Mouse (Mus musculus) ZHBTc4 (cell line): ENCODE measurements at regions not wholly inside any gene's neighbourhood (a gene's known extent, or its start where the extent isn't known, plus 50 kb on each side); places are given as distances from the start of the nearest gene placed in this dataset.

Source experiments
- DNase-seq: peaks from one replicate; pipeline ENCODE4 v3.0.0-alpha.2; 2011; ENCODE audit warnings: low read depth, low spot score

GRCm38 (mm10) chr8:76539638-76540037 lies 359.6 kb upstream of the Nr3c2 start:
- no peak for DNase-seq

- DNase-seq: no peak
These were observed 358.6 kb upstream of the Nr3c2 start for GRCm38 (mm10) chr8:76540611-76541010.

GRCm38 (mm10) chr8:76551681-76552080 lies 347.6 kb upstream of the Nr3c2 start:
- peak; percentile 3 for DNase-seq

GRCm38 (mm10) chr8:76601566-76601965 lies 297.7 kb upstream of the Nr3c2 start:
- no peak for DNase-seq

GRCm38 (mm10) chr8:76618721-76619120 lies 280.5 kb upstream of the Nr3c2 start:
- peak; percentile 6 for DNase-seq

GRCm38 (mm10) chr8:76620853-76621252 lies 278.4 kb upstream of the Nr3c2 start:
- no peak for DNase-seq

GRCm38 (mm10) chr8:76633086-76633485 lies 266.2 kb upstream of the Nr3c2 start:
- no peak for DNase-seq
